Mouse (Mus musculus) kidney, postnatal 25 days (tissue): Measurements from ENCODE around the gene Cul9.
"Not testable (repeated sequence)": the region's sequence is repeated elsewhere in the genome, so short reads cannot be mapped to it uniquely, and the experiment has no call there.

ENCODE experiments used
- DNase-seq, 2 experiments: peaks; one replicate each; pipeline ENCODE4 v3.0.0; 2021; ENCODE audit warnings: mixed read lengths in 2 of 2

Gene Cul9

GRCm38 (mm10) chr17:46496623-46497434 is 49.4 kb downstream of the Cul9 start, which contains the start of gene Dnph1:
Gene Dnph1, plus strand, starts transcription at chr17:46496711.
- DNase-seq = peak; percentile 83 to 93

GRCm38 (mm10) chr17:46496081-46496480 is 50.1 kb downstream of the Cul9 start:
- DNase-seq = not testable (repeated sequence)

GRCm38 (mm10) chr17:46495486-46495885 is 50.7 kb downstream of the Cul9 start:
- DNase-seq = no peak

- DNase-seq = peak in 1 of 2 experiments; percentile 35
These were observed 58.8 kb downstream of the Cul9 start, which contains the start of gene Ttbk1 for GRCm38 (mm10) chr17:46487431-46487830. Gene Ttbk1, minus strand, starts transcription at chr17:46487675.

GRCm38 (mm10) chr17:46486995-46487394 is 59.2 kb downstream of the Cul9 start:
- DNase-seq = no peak

GRCm38 (mm10) chr17:46484461-46484875 is 61.7 kb downstream of the Cul9 start:
- peak in 1 of 2 experiments; percentile 38 for DNase-seq

GRCm38 (mm10) chr17:46484021-46484431 is 62.2 kb downstream of the Cul9 start:
- peak; percentile 87 to 93 for DNase-seq

- peak; percentile 70 to 87 for DNase-seq
These were observed 62.6 kb downstream of the Cul9 start for GRCm38 (mm10) chr17:46483561-46484001.

- DNase-seq = peak; percentile 11 to 54
These were observed 68.9 kb downstream of the Cul9 start for GRCm38 (mm10) chr17:46477286-46477685.

- DNase-seq = peak in 1 of 2 experiments; percentile 32
These were observed 69.6 kb downstream of the Cul9 start for GRCm38 (mm10) chr17:46476601-46477000.

GRCm38 (mm10) chr17:46467830-46468229 is 78.4 kb downstream of the Cul9 start:
- no peak for DNase-seq

GRCm38 (mm10) chr17:46462226-46462625 is 84.0 kb downstream of the Cul9 start:
- DNase-seq = no peak

- peak in 1 of 2 experiments; percentile 39 for DNase-seq
These were observed 84.8 kb downstream of the Cul9 start for GRCm38 (mm10) chr17:46461347-46461746.

GRCm38 (mm10) chr17:46460673-46461072 is 85.5 kb downstream of the Cul9 start:
- DNase-seq = no peak

GRCm38 (mm10) chr17:46458439-46458838 is 87.7 kb downstream of the Cul9 start:
- DNase-seq = no peak

- DNase-seq = peak; percentile 73 to 84
These were observed 88.4 kb downstream of the Cul9 start for GRCm38 (mm10) chr17:46457791-46458190.

- DNase-seq = peak; percentile 61 to 72
These were observed 91.0 kb downstream of the Cul9 start for GRCm38 (mm10) chr17:46455110-46455691.

- no peak for DNase-seq
These were observed 91.6 kb downstream of the Cul9 start for GRCm38 (mm10) chr17:46454539-46454938.

GRCm38 (mm10) chr17:46453970-46454411 is 92.2 kb downstream of the Cul9 start:
- DNase-seq = no peak

- DNase-seq = peak; percentile 10 to 55
These were observed 92.8 kb downstream of the Cul9 start for GRCm38 (mm10) chr17:46453302-46453948.

GRCm38 (mm10) chr17:46452683-46453082 is 93.5 kb downstream of the Cul9 start:
- DNase-seq = peak; percentile 53 to 84
